Mouse (Mus musculus): ENCODE measurements at regions not wholly inside any gene's neighbourhood (a gene's known extent, or its start where the extent isn't known, plus 50 kb on each side); places are given as distances from the start of the nearest gene placed in this dataset.
"Not testable (repeated sequence)": the region's sequence is repeated elsewhere in the genome, so short reads cannot be mapped to it uniquely, and the experiment has no call there.

DNA sequence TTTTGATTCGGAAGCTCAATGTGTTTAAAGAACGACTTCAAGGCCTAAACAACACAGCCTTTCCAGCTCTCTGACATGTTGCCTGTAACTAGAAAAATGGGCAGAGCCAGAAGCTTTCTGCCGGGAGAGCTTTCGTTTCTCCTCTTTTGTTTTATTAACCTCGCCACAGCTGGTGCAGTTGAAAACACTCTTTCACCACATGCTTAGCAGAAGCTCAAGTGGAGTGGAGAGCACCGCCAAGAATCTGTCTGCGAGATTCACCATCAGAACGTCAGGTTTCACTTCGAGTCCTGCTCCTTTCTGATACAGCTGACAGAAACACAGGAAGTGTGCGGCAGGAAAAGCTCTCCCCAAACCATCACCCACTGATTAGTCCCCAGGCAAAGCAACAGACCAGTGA lies 100.1 kb downstream of the Rps12 start:
- H3K27ac ChIP-seq: no peak overlapping the region
- 64% methylated on average over 10 of the region's 10 CpGs for WGBS
- no peak for ATAC-seq (ENCODE audit: low FRiP score)
- H3K9me3 ChIP-seq: no peaks in the 10 kb centered on the region
- no peaks in the 10 kb centered on the region for H3K27me3 ChIP-seq
- peak overlapping the region; percentile 13; the same call in 1 of the 2 replicates for H3K9ac ChIP-seq
- H3K36me3 ChIP-seq: no peaks in the 10 kb centered on the region
- H3K4me2 ChIP-seq: no peak overlapping the region
- H3K4me3 ChIP-seq: no peak overlapping the region
- H3K4me1 ChIP-seq (replicated peaks): 0 out of 2 replicates have a peak, but pooled peaks cover 5% of the 10 kb centered on the region

DNA sequence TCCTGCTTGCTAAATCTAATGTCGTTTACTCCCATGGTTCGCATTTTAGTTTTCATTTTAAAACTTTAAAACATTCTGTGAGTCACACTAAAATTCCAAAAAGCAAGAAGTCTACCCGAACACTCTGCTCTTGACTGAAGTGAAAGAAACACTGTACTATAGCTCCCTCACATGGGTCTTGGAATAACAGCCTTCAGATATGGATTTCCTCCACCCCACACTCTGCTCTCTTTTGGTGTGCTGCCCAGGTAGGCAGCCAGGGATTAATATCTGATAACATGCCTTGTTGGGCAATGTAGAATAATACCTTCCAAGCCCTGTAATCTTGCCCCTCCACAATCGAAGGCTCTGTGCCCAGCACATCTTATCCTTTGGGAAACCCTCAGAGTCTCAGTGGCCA lies 104.0 kb downstream of the Rps12 start:
- Histone ChIP-seq H3K4me1 (replicated peaks) (0 out of 2 replicates have a peak, but pooled peaks cover 5% of the 10 kb centered on the region), H3K9ac (no peak overlapping the region), H3K9me3 (no peaks in the 10 kb centered on the region), H3K27me3 (no peaks in the 10 kb centered on the region), H3K4me2 (no peak overlapping the region), H3K36me3 (no peaks in the 10 kb centered on the region), H3K4me3 (no peak overlapping the region), H3K27ac (no peak overlapping the region)
- 86% methylated on average over 4 of the region's 4 CpGs for WGBS
- no peak for ATAC-seq (ENCODE audit: low FRiP score)

DNA sequence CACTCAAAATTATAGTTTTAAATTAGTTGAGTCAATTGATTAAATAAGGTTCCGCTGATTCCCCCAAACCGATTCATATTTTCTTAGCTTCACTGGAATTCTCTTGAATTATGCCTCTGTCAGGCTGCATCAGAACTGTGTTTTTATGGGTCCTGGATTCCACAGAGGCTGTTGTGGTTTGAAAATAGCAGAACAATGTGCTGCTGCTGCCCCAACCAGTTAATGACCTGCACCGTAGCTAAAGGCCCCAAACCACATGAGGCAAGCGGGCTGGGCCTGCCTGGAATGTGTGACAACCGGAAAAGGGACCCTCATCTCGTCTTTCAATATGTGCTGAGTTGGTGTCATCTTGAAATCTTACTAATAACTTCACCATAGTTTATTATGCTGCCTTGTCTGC lies 111.2 kb downstream of the Rps12 start:
- peaks cover 16% of the 10 kb centered on the region for H3K4me1 ChIP-seq (replicated peaks)
- WGBS: 44% methylated on average over 6 of the region's 6 CpGs
- no peaks in the 10 kb centered on the region for H3K36me3 ChIP-seq
- H3K27me3 ChIP-seq: no peaks in the 10 kb centered on the region
- no peak overlapping the region for H3K4me3 ChIP-seq
- H3K4me2 ChIP-seq: no peak overlapping the region
- H3K27ac ChIP-seq: no peak overlapping the region; the same call in 1 of the 2 replicates
- no peak for ATAC-seq (ENCODE audit: low FRiP score)
- no peaks in the 10 kb centered on the region for H3K9me3 ChIP-seq
- H3K9ac ChIP-seq: no peak overlapping the region

DNA sequence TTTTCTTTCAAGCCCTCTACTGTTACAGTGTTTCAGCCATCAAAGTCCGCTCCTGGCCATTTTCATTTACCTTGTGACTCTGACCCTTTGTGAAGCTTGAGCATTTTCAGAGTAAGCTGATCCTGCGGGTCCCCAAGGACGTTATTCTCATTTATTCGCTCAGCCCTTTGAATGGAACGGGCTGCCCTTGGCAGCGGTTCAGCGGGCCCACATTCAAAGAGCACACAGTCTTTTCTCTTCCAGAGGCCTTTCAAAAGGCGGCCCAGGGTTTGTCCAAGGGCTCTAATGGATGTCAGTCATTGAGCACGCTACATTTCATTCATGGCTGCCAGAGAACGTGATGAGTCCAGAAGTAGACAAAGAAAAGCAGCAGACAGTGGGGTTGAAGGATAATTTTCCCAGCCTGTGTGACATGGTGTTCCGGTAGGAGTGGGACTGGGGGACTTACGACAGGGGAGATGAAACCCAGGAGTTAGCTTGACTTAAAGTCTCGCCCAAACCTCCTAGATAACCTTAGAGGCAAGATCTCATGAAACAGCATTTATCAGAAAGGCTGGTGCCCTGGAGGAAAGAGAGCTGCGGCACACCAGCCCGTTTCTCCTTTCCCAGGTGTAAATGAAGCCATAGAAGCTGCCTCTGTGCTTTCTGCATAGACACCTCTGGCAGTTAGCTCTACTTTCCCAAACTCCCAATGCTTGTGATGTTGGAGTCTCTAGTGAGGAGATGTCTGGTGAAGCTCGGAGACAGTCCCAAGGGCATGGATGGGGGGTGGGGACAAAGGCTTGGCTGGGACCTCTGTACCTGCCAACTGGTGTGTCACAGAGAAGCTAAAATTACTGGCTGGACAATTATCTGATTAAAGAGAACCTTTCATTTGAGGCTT lies 112.2 kb downstream of the Rps12 start:
- Histone ChIP-seq H3K4me3 (0 out of 2 replicates have a peak overlapping the region, but pooled peaks have one; percentile 5), H3K4me2 (peak overlapping the region; percentile 46), H3K9me3 (no peaks in the 10 kb centered on the region), H3K27me3 (no peaks in the 10 kb centered on the region), H3K9ac (peak overlapping the region; percentile 51; the same call in 1 of the 2 replicates), H3K36me3 (no peaks in the 10 kb centered on the region), H3K27ac (peak overlapping the region; percentile 81), H3K4me1 (replicated peaks) (peaks cover 16% of the 10 kb centered on the region)
- ATAC-seq (ENCODE audit: low FRiP score): peak; percentile 90
- WGBS: 17% methylated on average over 16 of the region's 16 CpGs

DNA sequence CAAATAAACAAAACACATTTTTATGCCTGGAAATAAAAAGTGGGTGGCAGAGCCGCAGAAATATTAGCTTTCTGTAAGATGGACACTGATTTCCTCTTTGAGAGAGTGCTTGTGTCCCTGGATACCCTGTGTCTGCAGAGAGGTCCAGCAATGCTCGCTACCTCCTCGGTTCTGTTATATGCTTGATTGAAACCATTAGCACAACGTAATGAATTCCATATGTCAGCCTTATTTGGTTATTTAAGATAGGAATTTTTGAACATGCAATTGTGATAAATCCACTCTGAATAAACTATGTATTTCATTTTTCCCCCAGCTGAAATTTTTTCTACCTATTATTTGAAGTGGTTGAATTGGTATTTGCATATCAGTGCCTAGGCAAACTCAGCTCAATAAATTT lies 114.8 kb downstream of the Rps12 start:
- no peaks in the 10 kb centered on the region for H3K36me3 ChIP-seq
- no peak overlapping the region for H3K4me3 ChIP-seq
- H3K9ac ChIP-seq: no peak overlapping the region
- ATAC-seq (ENCODE audit: low FRiP score): no peak
- H3K27ac ChIP-seq: no peak overlapping the region
- no peak overlapping the region for H3K4me2 ChIP-seq
- H3K9me3 ChIP-seq: no peaks in the 10 kb centered on the region
- H3K27me3 ChIP-seq: no peaks in the 10 kb centered on the region
- 75% methylated on average over 4 of the region's 4 CpGs for WGBS
- H3K4me1 ChIP-seq (replicated peaks): peaks cover 16% of the 10 kb centered on the region

DNA sequence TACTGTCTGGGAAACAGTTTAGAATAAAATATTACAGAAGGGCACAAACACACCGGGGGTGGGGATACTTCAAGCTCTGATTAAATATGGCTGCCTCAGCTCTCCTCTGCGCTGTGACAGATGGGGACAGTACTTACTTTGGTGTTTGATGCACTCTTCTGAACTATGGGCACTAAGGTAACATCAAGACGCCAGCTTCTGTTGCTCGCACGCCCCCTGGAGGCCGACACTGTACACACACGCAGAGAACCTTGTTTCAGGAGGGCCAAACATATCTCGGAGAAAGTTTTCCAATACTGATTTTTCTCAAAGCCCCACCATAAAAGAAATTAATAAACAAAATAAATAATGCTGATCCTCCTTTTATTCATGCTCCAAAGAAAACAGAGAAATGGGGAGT lies 115.6 kb downstream of the Rps12 start:
- Histone ChIP-seq H3K27me3 (no peaks in the 10 kb centered on the region), H3K4me3 (no peak overlapping the region), H3K4me1 (replicated peaks) (peaks cover 16% of the 10 kb centered on the region), H3K27ac (no peak overlapping the region), H3K9me3 (no peaks in the 10 kb centered on the region), H3K36me3 (no peaks in the 10 kb centered on the region), H3K4me2 (no peak overlapping the region), H3K9ac (no peak overlapping the region)
- 26% methylated on average over 8 of the region's 8 CpGs for WGBS
- ATAC-seq (ENCODE audit: low FRiP score): no peak

DNA sequence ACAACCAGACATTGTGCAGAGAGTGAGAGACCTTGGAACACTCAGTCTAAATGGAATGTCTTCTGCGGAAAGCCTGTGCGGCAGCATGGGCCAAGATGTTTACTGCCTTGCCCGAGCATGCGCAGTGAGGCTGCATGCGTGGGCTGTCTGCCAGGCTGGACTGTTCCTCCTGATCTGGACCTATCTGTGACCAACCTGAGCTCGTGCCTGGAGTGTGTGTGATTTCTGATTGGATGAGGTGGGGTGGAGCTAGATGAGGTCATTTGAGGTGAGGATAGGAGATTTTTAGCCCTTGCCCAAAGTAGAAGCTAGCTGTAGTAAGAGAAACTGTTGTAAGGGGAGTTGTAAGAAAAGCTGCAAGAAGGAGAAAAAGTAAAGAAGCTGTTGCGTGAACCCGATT lies 121.2 kb downstream of the Rps12 start:
- H3K27ac ChIP-seq; ATAC-seq (ENCODE audit: low FRiP score); H3K4me1 ChIP-seq (replicated peaks); H3K4me2 ChIP-seq; H3K36me3 ChIP-seq; H3K27me3 ChIP-seq; H3K9me3 ChIP-seq; H3K4me3 ChIP-seq; H3K9ac ChIP-seq: not testable (repeated sequence)
- WGBS: 94% methylated on average over 8 of the region's 8 CpGs

DNA sequence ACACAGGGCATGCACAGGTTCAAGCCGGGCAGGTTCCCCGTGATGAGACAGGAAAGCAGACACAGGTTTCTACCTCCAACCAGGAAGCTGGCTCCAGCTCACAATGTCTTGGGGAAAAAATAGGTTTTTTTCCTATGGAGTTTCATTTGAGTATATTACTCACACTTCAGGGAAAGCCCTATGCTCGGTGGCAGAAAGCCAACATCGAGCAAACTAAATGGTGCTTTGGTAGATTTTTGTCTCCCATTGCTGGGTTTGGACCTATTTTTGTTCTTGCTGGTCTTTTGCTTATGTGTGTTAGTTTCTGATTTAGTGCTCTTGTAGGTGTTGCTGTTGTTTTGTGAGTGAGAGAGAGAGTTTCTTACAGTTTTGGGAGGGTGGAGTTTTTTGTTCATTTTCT lies 160.9 kb downstream of the Rps12 start:
- WGBS: 93% methylated on average over 4 of the region's 4 CpGs
- no peak overlapping the region for H3K9ac ChIP-seq
- H3K4me2 ChIP-seq: no peak overlapping the region
- ATAC-seq (ENCODE audit: low FRiP score): no peak
- H3K36me3 ChIP-seq: no peaks in the 10 kb centered on the region
- no peaks in the 10 kb centered on the region for H3K9me3 ChIP-seq
- no peaks in the 10 kb centered on the region for H3K27me3 ChIP-seq
- H3K4me3 ChIP-seq: no peak overlapping the region
- H3K27ac ChIP-seq: no peak overlapping the region
- H3K4me1 ChIP-seq (replicated peaks): no peaks in the 10 kb centered on the region

DNA sequence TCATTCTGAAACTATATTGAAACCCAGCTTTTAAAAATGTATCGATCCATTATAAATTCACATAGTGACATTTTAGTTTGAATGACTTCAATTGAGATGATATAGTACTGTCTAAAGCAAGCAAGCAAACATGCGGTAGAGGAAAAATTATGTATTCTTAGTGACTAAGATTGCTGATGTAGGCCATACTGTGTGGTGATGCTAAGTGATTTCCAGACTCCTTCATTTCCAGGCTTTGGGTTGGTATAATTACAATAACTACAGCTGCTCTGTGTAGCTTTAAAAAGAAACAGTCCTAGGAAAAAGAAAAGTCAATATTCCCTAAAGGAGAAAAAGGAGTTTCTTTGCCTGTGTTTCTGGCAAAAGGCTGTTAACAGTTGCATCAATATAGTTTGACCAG lies 175.0 kb downstream of the Rps12 start:
- no peak for ATAC-seq (ENCODE audit: low FRiP score)
- no peak overlapping the region for H3K4me2 ChIP-seq
- no peak overlapping the region for H3K4me3 ChIP-seq
- no peak overlapping the region for H3K27ac ChIP-seq
- H3K4me1 ChIP-seq (replicated peaks): no peaks in the 10 kb centered on the region
- WGBS: 87% methylated on average over 2 of the region's 2 CpGs
- H3K9ac ChIP-seq: no peak overlapping the region
- no peaks in the 10 kb centered on the region for H3K9me3 ChIP-seq
- no peaks in the 10 kb centered on the region for H3K27me3 ChIP-seq
- H3K36me3 ChIP-seq: no peaks in the 10 kb centered on the region

DNA sequence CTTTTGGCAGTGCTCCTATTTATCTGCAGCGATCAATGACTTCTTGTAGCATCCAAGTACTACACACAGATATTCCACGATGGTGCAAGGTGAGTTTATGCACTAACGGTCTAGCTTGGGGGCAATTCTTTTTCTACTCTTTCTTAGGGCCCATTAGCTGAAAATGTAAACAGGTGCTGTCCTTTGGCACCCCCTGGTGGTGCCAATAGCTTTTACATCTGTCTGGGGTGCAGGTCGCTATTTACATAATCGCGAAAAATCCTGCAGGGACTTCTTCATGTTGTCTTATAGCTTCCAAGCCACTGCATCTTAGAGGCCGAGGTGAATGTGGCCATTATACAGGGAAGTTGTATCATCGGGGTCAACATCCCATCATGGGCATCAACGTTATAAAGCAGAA lies 175.9 kb downstream of the Rps12 start:
- Histone ChIP-seq H3K27ac (no peak overlapping the region), H3K27me3 (no peaks in the 10 kb centered on the region), H3K9ac (no peak overlapping the region), H3K9me3 (no peaks in the 10 kb centered on the region), H3K36me3 (no peaks in the 10 kb centered on the region), H3K4me3 (no peak overlapping the region), H3K4me2 (no peak overlapping the region), H3K4me1 (replicated peaks) (no peaks in the 10 kb centered on the region)
- 42% methylated on average over 9 of the region's 9 CpGs for WGBS
- no peak for ATAC-seq (ENCODE audit: low FRiP score)

DNA sequence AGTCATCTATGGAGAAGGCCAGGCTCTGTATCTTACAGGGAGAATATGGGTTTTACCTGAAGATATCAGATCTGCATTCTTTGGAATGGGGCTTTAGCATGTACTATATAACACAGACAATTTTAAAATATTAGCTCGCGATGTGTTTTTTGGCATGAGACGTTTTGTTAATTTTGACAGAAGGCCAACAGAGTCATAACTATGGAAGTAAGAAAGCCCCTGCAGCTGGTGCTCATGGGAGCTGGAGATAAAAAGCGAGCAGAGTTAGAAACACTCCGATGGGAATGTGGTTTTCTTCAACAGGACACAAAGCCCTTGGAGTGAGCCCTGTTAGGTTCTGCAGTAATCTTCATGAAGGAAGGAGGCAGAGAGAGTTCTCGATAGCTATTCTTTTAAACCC lies 176.6 kb downstream of the Rps12 start:
- no peak for ATAC-seq (ENCODE audit: low FRiP score)
- H3K9me3 ChIP-seq: no peaks in the 10 kb centered on the region

DNA sequence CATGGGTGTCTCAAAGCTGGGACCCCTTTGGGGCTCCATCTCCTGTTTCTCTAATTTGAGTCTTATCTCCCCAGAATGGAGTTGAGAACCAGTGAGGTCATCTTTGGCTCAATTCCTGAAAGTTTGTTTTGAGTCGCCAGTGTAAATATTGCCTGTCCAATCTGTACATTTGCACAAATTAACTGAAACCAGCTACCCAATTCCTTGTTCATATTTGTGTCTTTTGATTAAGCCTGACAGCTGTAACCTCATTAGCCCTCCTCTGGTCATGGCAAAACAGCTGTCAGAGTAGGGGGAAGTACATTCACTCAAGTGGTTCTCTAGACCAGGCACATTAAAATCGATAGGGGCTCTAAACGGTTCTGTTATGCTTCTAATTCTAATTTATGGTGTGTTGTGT lies 177.0 kb downstream of the Rps12 start:
- H3K4me3 ChIP-seq: no peak overlapping the region
- H3K27me3 ChIP-seq: no peaks in the 10 kb centered on the region
- no peaks in the 10 kb centered on the region for H3K36me3 ChIP-seq
- ATAC-seq (ENCODE audit: low FRiP score): no peak
- 74% methylated on average over 3 of the region's 3 CpGs for WGBS
- H3K27ac ChIP-seq: no peak overlapping the region
- no peaks in the 10 kb centered on the region for H3K9me3 ChIP-seq
- no peaks in the 10 kb centered on the region for H3K4me1 ChIP-seq (replicated peaks)
- H3K9ac ChIP-seq: no peak overlapping the region
- H3K4me2 ChIP-seq: no peak overlapping the region

More for the DNA sequence above, 176.6 kb downstream of the Rps12 start:
- no peak overlapping the region for H3K4me3 ChIP-seq
- no peaks in the 10 kb centered on the region for H3K4me1 ChIP-seq (replicated peaks)
- H3K9ac ChIP-seq: no peak overlapping the region
- no peak overlapping the region for H3K4me2 ChIP-seq
- WGBS: 88% methylated on average over 6 of the region's 6 CpGs
- H3K27ac ChIP-seq: no peak overlapping the region
- H3K27me3 ChIP-seq: no peaks in the 10 kb centered on the region
- no peaks in the 10 kb centered on the region for H3K36me3 ChIP-seq

DNA sequence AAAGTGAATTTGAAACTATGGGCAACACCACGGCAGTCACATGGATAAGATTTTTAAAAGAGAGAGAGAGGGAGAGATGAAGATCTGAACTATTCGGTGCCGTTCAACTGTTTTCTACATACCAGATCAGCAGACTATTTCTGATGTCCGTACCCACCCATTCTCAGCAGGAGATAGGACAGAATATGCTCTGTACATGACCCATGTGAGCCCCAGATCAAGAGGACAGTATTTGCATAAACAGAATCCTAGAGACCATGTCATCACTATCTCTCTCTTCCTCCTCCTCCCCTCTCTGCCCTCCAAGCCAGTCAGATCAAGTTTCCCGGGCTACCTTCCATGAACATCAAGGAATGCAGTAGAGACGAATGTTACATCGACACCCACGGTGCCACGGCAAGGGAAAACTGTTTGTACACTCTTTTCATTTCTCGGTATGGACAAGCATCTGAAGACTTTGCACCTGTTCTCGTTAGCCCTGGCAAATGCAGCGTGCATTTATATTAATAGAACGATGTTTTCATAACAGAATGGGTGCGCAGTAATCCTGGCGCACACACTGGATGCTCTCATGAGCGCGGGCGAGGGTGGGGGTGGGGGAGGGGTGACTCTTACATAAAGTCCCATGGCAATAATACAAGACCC lies 177.7 kb downstream of the Rps12 start:
- no peaks in the 10 kb centered on the region for H3K4me1 ChIP-seq (replicated peaks)
- WGBS: 58% methylated on average over 18 of the region's 18 CpGs
- H3K36me3 ChIP-seq: no peaks in the 10 kb centered on the region
- no peak overlapping the region for H3K4me2 ChIP-seq
- no peaks in the 10 kb centered on the region for H3K27me3 ChIP-seq
- no peak for ATAC-seq (ENCODE audit: low FRiP score)
- H3K4me3 ChIP-seq: no peak overlapping the region
- H3K9ac ChIP-seq: no peak overlapping the region
- H3K27ac ChIP-seq: no peak overlapping the region
- no peaks in the 10 kb centered on the region for H3K9me3 ChIP-seq
